Mouse (Mus musculus) forebrain, embryonic 12.5 days (tissue): Measurements from ENCODE around the gene Pon3. TPM values are rescaled to one million over a fixed set of nuclear protein-coding genes. Genes with fewer than 3 reads are reported as not detected.
A peak's percentile ranks its signal among the peaks of the same experiment; 100 is the strongest.

Source experiments
- ATAC-seq: fragments of 200-750 bp; cut with Nextera tagmentation; 2 replicates; pipeline ENCODE4 v1.8.0; 2017; ENCODE audit warnings: moderate TSS enrichment; ENCODE audit not compliant: low FRiP score
- H3K27ac ChIP-seq: fragments of 300-500 bp; sonication (generic); 2 replicates; pipeline ENCODE4 v1.5.1; 2016; ENCODE audit warnings: mild to moderate bottlenecking
- H3K27me3 ChIP-seq: fragments of 300-500 bp; sonication (generic); 2 replicates; pipeline ENCODE4 v1.6.1; 2016; ENCODE audit warnings: mild to moderate bottlenecking
- H3K36me3 ChIP-seq: fragments of 300-500 bp; sonication (generic); replicated peaks from 2 replicates; pipeline ENCODE4 v1.6.1; 2016; ENCODE audit warnings: mild to moderate bottlenecking
- H3K4me1 ChIP-seq: fragments of 300-500 bp; sonication (generic); 2 replicates; pipeline ENCODE4 v1.6.1; 2016
- H3K4me2 ChIP-seq: fragments of 300-500 bp; sonication (generic); 2 replicates; pipeline ENCODE4 v1.6.1; 2016; ENCODE audit warnings: mild to moderate bottlenecking, moderate library complexity
- H3K4me3 ChIP-seq: fragments of 300-500 bp; sonication (generic); replicated peaks from 2 replicates; pipeline ENCODE4 v1.5.1; 2016; ENCODE audit warnings: mild to moderate bottlenecking
- H3K9ac ChIP-seq: fragments of 300-500 bp; sonication (generic); 2 replicates; pipeline ENCODE4 v1.6.1; 2016; ENCODE audit warnings: mild to moderate bottlenecking
- H3K9me3 ChIP-seq: fragments of 300-500 bp; sonication (generic); 2 replicates; pipeline ENCODE4 v1.6.1; 2016
- WGBS: fragments of 180-500 bp; shearing (Covaris S2); methylation state at CpG from one replicate; pipeline ENCODE4 v1.1.7; 2016; 5-methylcytosine and 5-hydroxymethylcytosine counted together
- polyA plus RNA-seq: library from polyadenylated mRNA; unstranded; fragments of >200 nt; fragmentation: Nextera tagmentation; extraction: Ambion mirVana; gene quantifications from 2 replicates; pipeline ENCODE4 v1.2.1, GENCODE M21; 2016

Pon3 gene
- polyA plus RNA-seq, 1 experiment from 2014 or later: 3.7 TPM

GRCm38 (mm10) chr6:5190761-5191160 lies 65.3 kb downstream of the Pon3 start:
- H3K9ac ChIP-seq: no peak overlapping the region
- H3K4me3 ChIP-seq: no peak overlapping the region
- H3K4me1 ChIP-seq: peaks cover 9% of the 10 kb centered on the region
- no peaks in the 10 kb centered on the region for H3K36me3 ChIP-seq
- H3K9me3 ChIP-seq: no peaks in the 10 kb centered on the region
- H3K27me3 ChIP-seq: no peaks in the 10 kb centered on the region
- 89% methylated on average over 4 of the region's 4 CpGs for WGBS
- ATAC-seq: no peak
- no peak overlapping the region for H3K27ac ChIP-seq
- no peak overlapping the region for H3K4me2 ChIP-seq

GRCm38 (mm10) chr6:5189507-5189906 lies 66.6 kb downstream of the Pon3 start:
- Histone ChIP-seq H3K36me3 (no peaks in the 10 kb centered on the region), H3K27me3 (no peaks in the 10 kb centered on the region), H3K9ac (no peak overlapping the region), H3K4me3 (no peak overlapping the region), H3K27ac (no peak overlapping the region), H3K4me2 (no peak overlapping the region), H3K9me3 (no peaks in the 10 kb centered on the region), H3K4me1 (peaks cover 9% of the 10 kb centered on the region)
- ATAC-seq: no peak
- WGBS: 83% methylated on average over 4 of the region's 4 CpGs

- Histone ChIP-seq H3K9me3 (no peaks in the 10 kb centered on the region), H3K9ac (no peak overlapping the region), H3K4me3 (no peak overlapping the region), H3K36me3 (no peaks in the 10 kb centered on the region), H3K27ac (no peak overlapping the region), H3K4me1 (peaks cover 6% of the 10 kb centered on the region), H3K27me3 (no peaks in the 10 kb centered on the region), H3K4me2 (no peak overlapping the region)
- ATAC-seq: no peak
- 82% methylated on average over 6 of the region's 6 CpGs for WGBS
These were observed 67.1 kb downstream of the Pon3 start for GRCm38 (mm10) chr6:5188938-5189337.

DNA sequence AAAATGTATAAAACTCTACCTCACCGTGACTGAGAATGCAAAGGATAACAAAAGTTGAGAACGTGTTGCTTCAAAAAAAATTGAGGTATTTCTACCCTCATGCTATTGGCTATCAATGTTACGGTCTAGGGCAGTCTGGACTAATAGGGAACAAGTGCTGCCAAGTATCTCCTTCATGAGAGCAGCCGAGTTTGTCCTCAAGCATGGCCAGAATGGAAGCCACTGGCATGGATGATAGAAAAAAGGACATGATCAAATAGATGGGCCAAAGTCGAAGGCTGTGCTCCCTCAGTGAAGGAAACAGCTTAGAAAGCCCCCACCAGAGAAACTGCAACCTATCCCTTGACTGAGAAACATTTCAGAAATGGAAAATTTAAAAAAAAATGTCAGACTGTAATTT lies 68.0 kb downstream of the Pon3 start:
- 89% methylated on average over 5 of the region's 5 CpGs for WGBS
- no peak overlapping the region for H3K4me2 ChIP-seq
- H3K4me1 ChIP-seq: no peaks in the 10 kb centered on the region
- H3K4me3 ChIP-seq: no peak overlapping the region
- no peaks in the 10 kb centered on the region for H3K36me3 ChIP-seq
- H3K27ac ChIP-seq: no peak overlapping the region
- H3K27me3 ChIP-seq: no peaks in the 10 kb centered on the region
- ATAC-seq: no peak
- H3K9me3 ChIP-seq: no peaks in the 10 kb centered on the region
- no peak overlapping the region for H3K9ac ChIP-seq

- H3K27ac ChIP-seq: no peak overlapping the region
- H3K4me1 ChIP-seq: no peaks in the 10 kb centered on the region
- 81% methylated on average over 6 of the region's 6 CpGs for WGBS
- no peak overlapping the region for H3K4me2 ChIP-seq
- H3K27me3 ChIP-seq: no peaks in the 10 kb centered on the region
- ATAC-seq: no peak
- H3K9ac ChIP-seq: no peak overlapping the region
- no peaks in the 10 kb centered on the region for H3K9me3 ChIP-seq
- no peaks in the 10 kb centered on the region for H3K36me3 ChIP-seq
- H3K4me3 ChIP-seq: no peak overlapping the region
These were observed 68.5 kb downstream of the Pon3 start for GRCm38 (mm10) chr6:5187586-5187985.

GRCm38 (mm10) chr6:5186229-5186950 lies 69.7 kb downstream of the Pon3 start:
- no peak for ATAC-seq
- Histone ChIP-seq H3K36me3 (no peaks in the 10 kb centered on the region), H3K4me1 (no peaks in the 10 kb centered on the region), H3K27ac (no peak overlapping the region), H3K4me3 (no peak overlapping the region), H3K9ac (no peak overlapping the region), H3K27me3 (no peaks in the 10 kb centered on the region), H3K4me2 (no peak overlapping the region), H3K9me3 (no peaks in the 10 kb centered on the region)
- WGBS: 86% methylated on average over 7 of the region's 7 CpGs

GRCm38 (mm10) chr6:5180645-5181044 lies 75.4 kb downstream of the Pon3 start:
- H3K4me3 ChIP-seq: no peak overlapping the region
- no peak overlapping the region for H3K27ac ChIP-seq
- H3K9ac ChIP-seq: no peak overlapping the region
- H3K4me2 ChIP-seq: no peak overlapping the region
- 85% methylated on average over 5 of the region's 5 CpGs for WGBS
- peaks cover 7% of the 10 kb centered on the region for H3K4me1 ChIP-seq
- H3K36me3 ChIP-seq: no peaks in the 10 kb centered on the region
- no peaks in the 10 kb centered on the region for H3K9me3 ChIP-seq
- no peak for ATAC-seq
- H3K27me3 ChIP-seq: no peaks in the 10 kb centered on the region

- Histone ChIP-seq H3K9me3 (no peaks in the 10 kb centered on the region), H3K27me3 (no peaks in the 10 kb centered on the region), H3K4me3 (no peak overlapping the region), H3K36me3 (no peaks in the 10 kb centered on the region), H3K27ac (no peak overlapping the region), H3K4me1 (peaks cover 7% of the 10 kb centered on the region), H3K4me2 (no peak overlapping the region), H3K9ac (no peak overlapping the region)
- 90% methylated on average over 6 of the region's 6 CpGs for WGBS
- ATAC-seq: no peak
These were observed 76.9 kb downstream of the Pon3 start for GRCm38 (mm10) chr6:5179189-5179588.

- peak overlapping the region; percentile 11; the same call in 1 of the 2 replicates for H3K4me3 ChIP-seq
These were observed 77.9 kb downstream of the Pon3 start for GRCm38 (mm10) chr6:5177967-5178891.

DNA sequence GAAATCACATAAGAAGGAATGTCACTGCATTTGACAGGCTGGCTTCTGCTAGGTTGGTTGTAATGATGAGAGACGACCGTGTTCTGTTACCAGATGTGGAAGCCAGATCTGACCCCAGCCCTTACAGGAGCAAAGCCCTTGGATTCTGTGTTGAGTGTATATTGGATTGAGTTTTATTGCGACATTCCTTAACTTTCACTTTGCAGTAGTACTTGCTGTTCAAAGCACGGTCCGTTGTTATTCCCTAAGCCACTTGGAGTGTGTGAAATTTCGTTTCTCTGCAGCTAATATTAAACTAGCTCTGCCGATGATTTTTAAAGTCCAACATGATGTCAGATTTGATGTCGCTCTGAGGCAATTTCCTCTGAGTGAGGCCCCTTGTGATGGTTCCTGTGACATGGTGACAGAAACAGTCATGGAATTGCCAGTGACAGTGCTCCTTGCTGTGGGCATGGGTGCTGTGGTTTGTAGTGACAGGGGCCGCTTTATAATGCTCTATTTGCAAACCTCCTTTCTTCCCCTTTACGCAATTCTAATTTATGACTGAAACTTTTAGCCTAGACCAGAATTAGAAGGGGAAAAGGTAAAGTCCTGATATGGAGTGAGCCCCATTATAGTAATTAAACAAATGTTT lies 81.8 kb downstream of the Pon3 start:
- WGBS: 87% methylated on average over 10 of the region's 10 CpGs
- H3K27me3 ChIP-seq: no peaks in the 10 kb centered on the region
- no peak overlapping the region for H3K4me2 ChIP-seq
- H3K4me3 ChIP-seq: no peak overlapping the region
- H3K36me3 ChIP-seq: no peaks in the 10 kb centered on the region
- H3K27ac ChIP-seq: no peak overlapping the region
- ATAC-seq: no peak
- H3K9ac ChIP-seq: no peak overlapping the region
- no peaks in the 10 kb centered on the region for H3K9me3 ChIP-seq
- H3K4me1 ChIP-seq: peaks cover 7% of the 10 kb centered on the region

More at GRCm38 (mm10) chr6:5177967-5178891, 77.9 kb downstream of the Pon3 start:
- no peaks in the 10 kb centered on the region for H3K9me3 ChIP-seq
- H3K27me3 ChIP-seq: no peaks in the 10 kb centered on the region
- no peaks in the 10 kb centered on the region for H3K36me3 ChIP-seq
- ATAC-seq: peak; percentile 61
- H3K4me2 ChIP-seq: peak overlapping the region; percentile 35
- no peak overlapping the region for H3K27ac ChIP-seq
- H3K9ac ChIP-seq: no peak overlapping the region
- WGBS: 46% methylated on average over 19 of the region's 19 CpGs
- peaks cover 7% of the 10 kb centered on the region for H3K4me1 ChIP-seq

DNA sequence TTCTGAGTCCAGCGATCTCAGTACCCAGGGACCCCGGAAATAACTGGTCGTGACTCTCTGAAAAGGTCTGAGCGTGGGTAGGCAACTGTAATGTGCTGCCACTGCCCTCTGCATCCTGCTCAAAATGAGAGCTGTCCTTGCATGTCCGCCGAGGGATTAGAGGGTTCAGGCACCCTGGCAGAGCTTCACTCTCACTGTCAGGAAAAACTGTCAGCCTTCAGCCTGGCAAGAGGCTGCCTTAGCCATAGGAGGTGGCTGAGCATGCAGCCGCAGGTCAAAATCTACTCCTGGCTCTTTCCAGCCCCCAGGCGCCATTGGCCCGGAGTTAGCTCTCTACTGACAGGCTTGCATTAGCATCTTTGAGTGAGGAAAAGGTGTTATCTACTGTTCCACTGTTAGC lies 83.5 kb downstream of the Pon3 start:
- Histone ChIP-seq H3K4me2 (no peak overlapping the region), H3K27ac (no peak overlapping the region), H3K36me3 (no peaks in the 10 kb centered on the region), H3K27me3 (no peaks in the 10 kb centered on the region), H3K9me3 (no peaks in the 10 kb centered on the region), H3K4me3 (no peak overlapping the region), H3K4me1 (peaks cover 5% of the 10 kb centered on the region), H3K9ac (no peak overlapping the region)
- 84% methylated on average over 9 of the region's 9 CpGs for WGBS
- ATAC-seq: no peak

DNA sequence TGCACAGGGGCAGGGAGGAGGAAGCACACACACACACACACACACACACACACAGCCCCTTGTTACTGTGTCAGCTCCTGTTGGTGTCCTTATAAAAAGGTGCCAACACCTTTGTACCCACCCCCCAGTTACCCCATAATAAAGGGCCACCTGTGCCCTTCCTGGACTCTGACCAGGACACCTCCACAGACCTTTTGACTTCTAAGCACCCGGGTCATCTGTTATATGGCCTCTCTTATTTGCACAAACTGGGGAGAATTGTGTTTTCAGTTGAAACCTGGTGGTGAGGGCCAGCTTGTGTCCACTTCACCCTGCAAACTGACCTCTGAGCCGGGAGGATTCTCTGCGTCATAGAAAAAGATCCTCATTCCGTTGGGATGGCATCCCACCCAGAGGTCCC lies 84.7 kb downstream of the Pon3 start:
- WGBS: 84% methylated on average over 4 of the region's 4 CpGs

More for the DNA sequence above, 84.7 kb downstream of the Pon3 start:
- H3K4me3 ChIP-seq: no peak overlapping the region
- no peaks in the 10 kb centered on the region for H3K27me3 ChIP-seq
- peaks cover 11% of the 10 kb centered on the region for H3K4me1 ChIP-seq
- no peaks in the 10 kb centered on the region for H3K36me3 ChIP-seq
- H3K4me2 ChIP-seq: no peak overlapping the region
- ATAC-seq: no peak
- no peak overlapping the region for H3K27ac ChIP-seq
- H3K9me3 ChIP-seq: no peaks in the 10 kb centered on the region
- no peak overlapping the region for H3K9ac ChIP-seq
